Mouse (Mus musculus) thymus, adult 2 months (tissue): Measurements from ENCODE around the gene Gm6096.

Experiments used
- CTCF ChIP-seq: fragments of 200-500 bp; IDR thresholded peaks from 2 replicates; pipeline ENCODE4 v1.5.1; 2012; ENCODE audit warnings: mild to moderate bottlenecking, control low read depth, low read length, moderate library complexity, borderline replicate concordance; ENCODE audit not compliant: control insufficient read depth, poor library complexity, insufficient read depth; ENCODE audit errors: extremely low read depth
- POLR2A ChIP-seq: fragments of 200-500 bp; IDR thresholded peaks from 2 replicates; pipeline ENCODE4 v1.6.1; 2012; ENCODE audit warnings: mild to moderate bottlenecking, low read length, control low read depth, moderate library complexity; ENCODE audit not compliant: control insufficient read depth, poor library complexity, insufficient read depth; ENCODE audit errors: extremely low read depth

GRCm38 (mm10) chr7:34208027-34208745 is 42.7 kb upstream of the Gm6096 start:
- TF ChIP-seq POLR2A (no peak), CTCF (no peak)
